ENCODE assay signal across 8 mouse cellular contexts in the genomic region with DNA sequence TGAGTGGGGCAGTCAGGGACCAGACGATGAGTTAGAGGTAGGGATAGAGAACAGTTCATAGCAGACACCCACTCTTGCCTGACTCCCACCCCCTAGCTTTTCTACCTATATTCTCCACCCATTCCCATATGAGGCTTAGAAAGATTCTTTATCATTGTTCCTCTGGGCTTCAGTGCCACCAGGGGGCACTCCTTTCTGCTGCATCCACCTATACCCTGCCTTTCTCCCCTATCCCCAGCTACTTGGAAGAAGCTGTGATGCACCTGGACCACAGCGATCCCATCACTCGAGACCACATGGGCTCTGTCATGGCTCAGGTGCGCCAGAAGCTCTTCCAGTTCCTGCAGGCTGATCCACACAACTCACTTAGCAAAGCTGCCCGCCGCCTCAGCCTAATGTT. TPM values are rescaled to one million over a fixed set of nuclear protein-coding genes. Genes with fewer than 3 reads are reported as not detected.
DNase-seq lines count a peak whose midpoint lies in the region; TF ChIP-seq lines count a peak whose summit lies in the region.

No protein-coding gene starts in this region.

- TF ChIP-seq EP300 in CH12.LX (IDR thresholded peaks at IDR 0.05; ENCODE audit: low read length) = no peak

- dilution Hi-C loops in CH12.LX (cut with MboI; ENCODE audit: extremely low pct_ligation_motif_present, extremely low pct_unique_long_range_greater_than_20kb, low sequenced_read_pairs) = no loop called here

- no peaks in the 10 kb centered on the region for H3K4me1 ChIP-seq in CH12.LX (ENCODE audit: control insufficient read depth in 1 of 2, insufficient read depth in 2 of 2)

- H3K9ac ChIP-seq in CH12.LX (ENCODE audit: insufficient read depth, low read depth) = no peak overlapping the region

- DNase-seq in kidney, adult 18-20 months = peak; percentile 31
- no peak for DNase-seq in kidney, adult 11 months
- DNase-seq in 416B (ENCODE audit: low read depth) (peak; percentile 40), CH12.LX (ENCODE audit: extremely low read depth) (peak; percentile 29)
- peak; percentile 58 for DNase-seq in induced T-regulatory cell, adult 2 months (ENCODE audit: low read depth)
- DNase-seq in thymus, postnatal 14 days = peak; percentile 48
- DNase-seq in left cerebral cortex, adult 11 months (ENCODE audit: low spot score) = no peak
- no peak for DNase-seq in spleen, adult 12 weeks (ENCODE audit: low spot score)

- TF ChIP-seq CTCF in CH12.LX (conservative IDR thresholded peaks at IDR 0.05 in 1 of 2, IDR thresholded peaks at IDR 0.05 in 1 of 2; ENCODE audit: low read depth in 2 of 2, low read length in 2 of 2) = peak; percentile 34 to 63; a peak in 3 of 4 replicates

- in situ Hi-C loops in CH12.LX (cut with MboI; ENCODE audit: low pct_ligation_motif_present, low pct_unique_long_range_greater_than_20kb, low sequenced_read_pairs) = loop anchor here (5.0 kb wide), 1 partner anchor 45 kb away; a partner anchor contains a TSS

- peaks cover 62 to 87% of the 10 kb centered on the region in 2 experiments for H3K36me3 ChIP-seq in CH12.LX (replicated peaks in 1 of 2; ENCODE audit: control insufficient read depth in 1 of 2, insufficient read depth in 1 of 2, low read length in 1 of 2)

- no peak overlapping the region for H3K4me3 ChIP-seq in CH12.LX (replicated peaks in 1 of 3; ENCODE audit: low read depth in 2 of 3, low read length in 2 of 3, poor library complexity in 1 of 3)

- H3K79me2 ChIP-seq in CH12.LX (replicated peaks; ENCODE audit: control insufficient read depth, extremely low read depth, insufficient read depth, poor library complexity, severe bottlenecking) = no peaks in the 10 kb centered on the region

- H3K27me3 ChIP-seq in CH12.LX (replicated peaks) = no peaks in the 10 kb centered on the region

- H3K9me3 ChIP-seq in CH12.LX (replicated peaks; ENCODE audit: low read length) = no peaks in the 10 kb centered on the region

- H3K27ac ChIP-seq in CH12.LX (ENCODE audit: insufficient read depth, low read depth) = no peak overlapping the region

- peak; percentile 41 for TF ChIP-seq RAD21 in CH12.LX (IDR thresholded peaks at IDR 0.05; ENCODE audit: low read depth, low read length)

- TF ChIP-seq POLR2A in CH12.LX (IDR thresholded peaks at IDR 0.05; ENCODE audit: low read depth, low read length) = no peak

- H3K4me2 ChIP-seq in CH12.LX (ENCODE audit: insufficient read depth, low read depth, poor library complexity, severe bottlenecking) = no peak overlapping the region

TF ChIP-seq in CH12.LX, 34 proteins besides CTCF, POLR2A, EP300 and RAD21:
- TF ChIP-seq SMC3 (IDR thresholded peaks at IDR 0.05; ENCODE audit: low read depth, low read length) (peak; percentile 59), POLR2AphosphoS2 (IDR thresholded peaks at IDR 0.05; ENCODE audit: low read depth, low read length) (no peak)

RNA-seq across cellular contexts. Expression of a gene that starts 0.9 kb away (rescaled TPM):
- total RNA-seq in CH12.LX (2012; rRNA removed) (0.38 and 0.42 TPM in 2 replicates), CH12.LX (2014; rRNA removed) (not detected in 2 replicates)
- polyA plus RNA-seq in CH12.LX (2012; ENCODE audit: insufficient read length, low read depth) = not detected in 2 replicates

RNA-seq across cellular contexts. Expression of a gene that starts 7.8 kb away (rescaled TPM):
- total RNA-seq in CH12.LX (2012; rRNA removed) (12.2 and 12.9 TPM in 2 replicates), CH12.LX (2014; rRNA removed) (10.5 and 11.0 TPM in 2 replicates)
- polyA plus RNA-seq in CH12.LX (2012; ENCODE audit: insufficient read length, low read depth) = 11.5 and 12.3 TPM in 2 replicates

RNA-seq across cellular contexts. Expression of a gene that starts 11.8 kb away (rescaled TPM):
- total RNA-seq in CH12.LX (2012; rRNA removed) = 41.6 and 47.0 TPM in 2 replicates
- 28.2 and 28.7 TPM in 2 replicates for total RNA-seq in CH12.LX (2014; rRNA removed)
- polyA plus RNA-seq in CH12.LX (2012; ENCODE audit: insufficient read length, low read depth) = 37.5 and 46.4 TPM in 2 replicates

RNA-seq across cellular contexts. Expression of a gene that starts 32.1 kb away (rescaled TPM):
- total RNA-seq in CH12.LX (2012; rRNA removed) (144 and 193 TPM in 2 replicates), CH12.LX (2014; rRNA removed) (205 and 223 TPM in 2 replicates)
- 7.9 and 11.2 TPM in 2 replicates for polyA plus RNA-seq in CH12.LX (2012; ENCODE audit: insufficient read length, low read depth)

RNA-seq across cellular contexts. Expression of a gene that starts 37.5 kb away (rescaled TPM):
- total RNA-seq in CH12.LX (2012; rRNA removed) (40.2 and 42.6 TPM in 2 replicates), CH12.LX (2014; rRNA removed) (29.7 and 31.9 TPM in 2 replicates)
- 21.3 and 21.7 TPM in 2 replicates for polyA plus RNA-seq in CH12.LX (2012; ENCODE audit: insufficient read length, low read depth)

Comparison
In these comparisons a context has a peak if more than half of its experiments do, and no peak if none do; other contexts are left out.
1. DNase-seq: peak in kidney, adult 18-20 months (single experiment), 416B (single experiment), CH12.LX (single experiment), induced T-regulatory cell, adult 2 months (single experiment) and thymus, postnatal 14 days (single experiment); none in kidney, adult 11 months (single experiment), left cerebral cortex, adult 11 months (single experiment) and spleen, adult 12 weeks (single experiment).